Mouse (Mus musculus) liver, embryonic 14.5 days (tissue): ENCODE results near the gene Ubqlnl.

Experiments
- CTCF ChIP-seq: IDR thresholded peaks from 2 replicates; pipeline ENCODE4 v1.5.1; 2016; ENCODE audit warnings: antibody characterized with exemption, low read depth, control low read depth
- EP300 ChIP-seq: IDR thresholded peaks from 2 replicates; pipeline ENCODE4 v1.6.1; 2016; ENCODE audit warnings: antibody characterized with exemption, low read depth

DNA sequence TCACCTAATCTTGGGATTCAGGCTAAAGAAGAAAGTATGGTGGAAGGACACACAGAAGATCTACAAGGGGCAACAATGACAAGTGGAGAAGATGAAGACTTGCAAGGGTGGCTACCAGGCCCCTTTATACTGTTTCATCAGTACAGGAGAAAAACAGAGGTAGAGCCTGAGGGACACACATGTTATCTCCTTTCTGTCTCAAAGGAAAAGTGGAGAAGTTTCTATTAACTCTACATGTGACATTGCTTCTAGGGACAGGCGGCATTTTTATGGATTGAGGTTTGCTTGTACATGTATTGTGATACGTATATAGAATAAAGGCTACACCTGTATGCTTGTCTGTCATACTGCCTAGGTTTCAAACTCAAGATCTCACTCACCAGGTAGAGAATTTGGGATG is 32.9 kb upstream of the Ubqlnl start, which contains the start of gene Olfr648:
- TF ChIP-seq CTCF (no peak), EP300 (no peak)
